Mouse (Mus musculus) ES-Bruce4 (cell line): ENCODE results near the gene Mfsd14a. TPM values are rescaled to one million over a fixed set of nuclear protein-coding genes. Genes with fewer than 3 reads are reported as not detected.

Experiments
- H3K27ac ChIP-seq: 2 replicates; pipeline ENCODE4 v1.5.1; 2012; ENCODE audit warnings: low read length, inconsistent platforms; ENCODE audit not compliant: insufficient read depth
- H3K27me3 ChIP-seq: 2 replicates; pipeline ENCODE4 v1.6.1; 2012; ENCODE audit warnings: mild to moderate bottlenecking, low read length, inconsistent platforms; ENCODE audit not compliant: control insufficient read depth, poor library complexity, insufficient read depth, severe bottlenecking
- H3K36me3 ChIP-seq: 2 replicates; pipeline ENCODE4 v1.6.1; 2012; ENCODE audit warnings: inconsistent platforms, mild to moderate bottlenecking, low read length, moderate library complexity; ENCODE audit not compliant: control insufficient read depth, poor library complexity, insufficient read depth, severe bottlenecking
- H3K4me1 ChIP-seq: one replicate; pipeline ENCODE4 v1.8.1; 2011; ENCODE audit warnings: low read length; ENCODE audit not compliant: control insufficient read depth, insufficient read depth
- H3K4me3 ChIP-seq: 2 replicates; pipeline ENCODE4 v1.5.1; 2011; ENCODE audit warnings: low read depth, mild to moderate bottlenecking, low read length
- H3K9ac ChIP-seq: 2 replicates; pipeline ENCODE4 v1.6.1; 2012; ENCODE audit warnings: low read depth, mild to moderate bottlenecking, inconsistent platforms; ENCODE audit not compliant: poor library complexity, severe bottlenecking
- H3K9me3 ChIP-seq: replicated peaks from 2 replicates; pipeline ENCODE4 v1.6.1; 2012; ENCODE audit warnings: mild to moderate bottlenecking, low read length, inconsistent platforms; ENCODE audit not compliant: control insufficient read depth, poor library complexity, insufficient read depth, severe bottlenecking
- CTCF ChIP-seq: IDR thresholded peaks from one replicate; pipeline ENCODE4 v1.8.1; 2011; ENCODE audit warnings: low read depth, low read length
- EP300 ChIP-seq: IDR thresholded peaks from 2 replicates; pipeline ENCODE4 v1.6.1; 2011; ENCODE audit warnings: low read depth, low read length; ENCODE audit not compliant: insufficient read depth
- POLR2A ChIP-seq: IDR thresholded peaks from one replicate; pipeline ENCODE4 v1.8.1; 2011; ENCODE audit warnings: low read length; ENCODE audit not compliant: insufficient read depth
- polyA plus RNA-seq: library from polyadenylated mRNA; stranded (reverse); fragments of >200 nt; gene quantifications from 2 replicates; pipeline ENCODE4 v1.2.4, GENCODE M21; 2011; ENCODE audit warnings: low read depth; ENCODE audit not compliant: missing spikeins, insufficient read depth, insufficient read length

Mfsd14a gene
- polyA plus RNA-seq, 1 experiment = 78.1 TPM

DNA sequence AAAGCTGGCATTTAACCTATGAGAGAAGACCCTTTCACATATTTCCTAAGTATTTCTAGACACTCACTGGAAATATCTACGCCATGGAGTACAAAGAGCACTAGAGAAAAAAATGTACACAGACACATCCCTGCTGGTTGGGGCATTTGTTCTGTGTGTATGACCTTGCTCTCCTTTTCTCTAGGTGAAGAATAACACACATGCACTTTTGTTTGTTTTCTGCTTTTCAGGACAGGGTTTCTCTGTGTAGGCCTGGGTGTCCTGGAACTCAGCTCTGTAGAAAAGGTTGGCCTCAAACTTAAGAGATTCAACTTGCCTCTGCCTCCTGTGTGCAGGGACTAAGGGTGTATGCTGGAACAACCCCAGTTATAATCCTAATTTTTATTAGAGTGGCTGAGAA, 16.1 kb downstream of the Mfsd14a start:
- Histone ChIP-seq H3K9ac (no peak overlapping the region), H3K27me3 (no peaks in the 10 kb centered on the region), H3K4me3 (no peak overlapping the region), H3K9me3 (no peaks in the 10 kb centered on the region), H3K27ac (no peak overlapping the region), H3K4me1 (peaks cover 2% of the 10 kb centered on the region), H3K36me3 (peaks cover 25% of the 10 kb centered on the region)
- TF ChIP-seq EP300 = no peak
- no peak for TF ChIP-seq POLR2A
- no peak for TF ChIP-seq CTCF

DNA sequence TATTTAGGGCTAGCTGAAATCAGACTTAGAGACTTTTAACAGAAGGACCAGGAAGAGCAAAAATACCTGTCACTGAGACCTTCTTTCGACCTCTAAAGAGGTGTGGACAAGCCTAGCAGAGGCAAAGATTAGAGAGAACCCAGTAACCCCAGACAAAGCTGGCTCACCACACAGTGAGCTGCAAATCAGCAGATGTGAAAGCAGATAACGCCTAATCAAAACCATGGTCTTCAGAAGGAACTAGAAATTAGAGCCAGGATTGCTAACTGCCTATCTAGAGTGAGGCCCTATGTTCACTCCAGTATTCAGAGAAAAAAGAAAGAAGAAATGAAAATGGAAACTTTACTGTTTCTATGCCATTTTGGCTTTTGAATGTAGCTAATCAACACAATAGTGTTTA, 20.1 kb downstream of the Mfsd14a start:
- no peak overlapping the region for H3K9ac ChIP-seq
- TF ChIP-seq EP300 (no peak), CTCF (no peak), POLR2A (no peak)
- H3K4me1 ChIP-seq = no peaks in the 10 kb centered on the region
- no peak overlapping the region for H3K4me3 ChIP-seq
- H3K27me3 ChIP-seq = no peaks in the 10 kb centered on the region
- no peak overlapping the region for H3K27ac ChIP-seq
- H3K36me3 ChIP-seq = peaks cover 47% of the 10 kb centered on the region
- H3K9me3 ChIP-seq = no peaks in the 10 kb centered on the region

DNA sequence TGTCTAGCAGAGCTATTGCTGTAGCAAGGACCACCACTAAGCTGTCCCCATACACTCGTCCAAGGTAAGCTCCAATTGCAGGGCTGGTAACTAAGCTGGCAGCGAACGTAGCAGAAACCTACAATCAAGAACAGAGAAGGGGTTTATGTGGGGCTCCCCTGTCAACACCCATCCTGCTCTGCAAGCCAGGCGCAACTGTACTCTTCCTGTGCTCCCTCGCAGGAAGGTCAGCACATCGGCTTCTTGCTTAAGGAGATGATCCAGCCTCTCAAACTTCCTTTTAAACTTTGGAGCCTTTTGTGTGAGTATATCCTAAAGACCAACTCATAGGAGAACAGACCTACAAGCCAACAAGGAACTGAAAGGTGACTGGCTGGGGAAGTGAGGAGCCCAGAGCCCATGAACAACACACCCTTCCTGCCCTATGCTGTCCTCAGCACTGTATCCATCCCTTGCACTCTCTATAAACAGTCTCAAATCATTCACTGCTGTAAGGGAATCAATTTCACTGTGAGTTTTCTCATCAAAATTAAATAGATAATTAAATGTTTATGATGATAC, 20.6 kb downstream of the Mfsd14a start:
- no peaks in the 10 kb centered on the region for H3K4me1 ChIP-seq
- H3K9me3 ChIP-seq = no peaks in the 10 kb centered on the region
- H3K27me3 ChIP-seq = no peaks in the 10 kb centered on the region
- TF ChIP-seq EP300 = no peak
- TF ChIP-seq POLR2A = no peak
- TF ChIP-seq CTCF = no peak
- no peak overlapping the region for H3K9ac ChIP-seq
- H3K36me3 ChIP-seq = peaks cover 51% of the 10 kb centered on the region
- no peak overlapping the region for H3K27ac ChIP-seq
- no peak overlapping the region for H3K4me3 ChIP-seq

DNA sequence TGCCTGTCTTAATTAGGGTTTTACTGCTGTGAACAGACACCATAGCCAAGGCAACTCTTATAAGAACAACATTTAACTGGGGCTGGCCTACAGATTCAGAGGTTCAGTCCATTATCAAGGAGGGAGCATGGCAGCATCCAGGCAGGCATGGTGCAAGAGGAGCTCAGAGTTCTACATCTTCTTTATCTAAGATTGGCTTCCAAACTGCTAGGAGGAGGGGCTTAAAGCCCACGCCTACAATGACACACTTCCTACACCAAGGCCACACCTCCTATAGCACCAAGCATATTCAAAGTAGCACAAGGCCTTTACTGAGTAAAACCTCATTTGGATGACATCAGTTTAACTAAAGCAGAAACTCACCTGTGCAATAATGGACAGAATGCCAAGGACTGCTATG, 22.5 kb downstream of the Mfsd14a start:
- Histone ChIP-seq H3K36me3 (peaks cover 43% of the 10 kb centered on the region), H3K27ac (no peak overlapping the region), H3K9ac (no peak overlapping the region), H3K4me3 (no peak overlapping the region), H3K27me3 (no peaks in the 10 kb centered on the region), H3K4me1 (no peaks in the 10 kb centered on the region), H3K9me3 (no peaks in the 10 kb centered on the region)
- TF ChIP-seq CTCF (no peak), POLR2A (no peak), EP300 (no peak)

DNA sequence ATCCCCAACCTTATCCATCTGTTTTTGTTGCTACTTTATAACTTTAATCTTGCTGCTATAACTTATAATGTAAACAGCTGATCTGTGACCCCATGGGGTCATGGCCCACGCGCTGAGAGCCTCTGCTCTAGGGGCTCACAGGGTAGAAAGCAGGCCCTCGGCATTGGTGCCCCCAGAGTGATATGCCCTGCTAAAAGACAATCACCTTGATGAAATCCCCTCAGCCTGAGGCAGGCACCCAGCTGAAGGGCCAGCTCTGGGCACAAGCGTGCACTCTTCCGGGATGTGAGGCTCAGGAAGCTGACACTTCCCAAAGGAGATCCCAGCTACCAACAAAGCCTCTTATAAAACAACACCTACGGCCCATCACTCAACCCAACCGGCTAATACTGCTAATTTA, 23.9 kb downstream of the Mfsd14a start:
- Histone ChIP-seq H3K4me3 (no peak overlapping the region), H3K4me1 (no peaks in the 10 kb centered on the region), H3K9ac (no peak overlapping the region), H3K27me3 (no peaks in the 10 kb centered on the region), H3K27ac (no peak overlapping the region), H3K36me3 (peaks cover 48% of the 10 kb centered on the region), H3K9me3 (no peaks in the 10 kb centered on the region)
- TF ChIP-seq POLR2A = no peak
- TF ChIP-seq EP300 = no peak
- TF ChIP-seq CTCF = no peak

DNA sequence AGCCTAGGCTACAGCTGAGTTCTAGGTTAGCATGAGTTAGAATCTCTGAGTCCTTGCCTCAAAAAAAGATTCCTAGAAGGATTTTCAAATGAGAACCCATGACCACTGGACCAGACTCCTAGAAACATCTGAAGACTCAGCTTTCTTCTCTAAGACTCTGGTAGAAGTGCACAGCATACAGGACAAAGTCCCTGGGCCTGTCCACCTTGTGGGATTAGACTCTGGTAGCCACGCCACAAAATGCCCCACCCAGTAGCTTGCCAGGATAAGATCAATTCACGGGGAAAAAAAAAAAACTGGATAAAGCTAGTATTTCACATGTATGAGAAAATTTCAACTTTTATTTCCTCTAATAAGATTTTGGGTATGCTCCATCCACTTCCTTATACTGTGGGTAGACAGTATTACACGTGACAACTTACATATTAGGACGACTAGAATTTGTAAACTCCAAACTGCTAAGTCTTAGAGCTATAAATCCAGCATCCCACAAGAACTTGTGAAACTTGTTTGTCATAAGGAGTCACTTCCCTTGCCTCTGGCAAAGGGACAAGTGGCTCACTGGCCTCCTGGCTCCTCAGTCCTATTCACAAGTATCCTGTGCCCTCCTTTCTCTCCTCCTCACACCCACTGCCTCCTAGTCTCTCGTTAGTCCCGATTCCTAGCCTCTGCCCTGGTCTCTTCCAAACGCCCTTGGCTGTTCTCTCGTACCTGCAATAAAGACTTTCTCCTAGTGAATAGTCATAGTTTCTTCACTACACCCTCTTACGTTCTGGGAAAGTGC, 24.6 kb downstream of the Mfsd14a start:
- Histone ChIP-seq H3K4me1 (no peaks in the 10 kb centered on the region), H3K4me3 (no peak overlapping the region), H3K36me3 (peaks cover 51% of the 10 kb centered on the region), H3K9ac (no peak overlapping the region), H3K27ac (no peak overlapping the region), H3K9me3 (no peaks in the 10 kb centered on the region), H3K27me3 (no peaks in the 10 kb centered on the region)
- no peak for TF ChIP-seq EP300
- TF ChIP-seq POLR2A = no peak
- TF ChIP-seq CTCF = no peak
